Mouse (Mus musculus) brain, embryonic 14.5 days (tissue): ENCODE results near the gene Micu2. TPM values are rescaled to one million over a fixed set of nuclear protein-coding genes. Genes with fewer than 3 reads are reported as not detected.

Experiments used
- DNase-seq: peaks from one replicate; pipeline ENCODE4 v3.0.0-alpha.2; 2011; ENCODE audit warnings: low read depth
- CTCF ChIP-seq: fragments of 200-500 bp; IDR thresholded peaks from 2 replicates; pipeline ENCODE4 v1.5.1; 2012; ENCODE audit warnings: inconsistent platforms, mild to moderate bottlenecking, moderate library complexity, borderline replicate concordance; ENCODE audit not compliant: insufficient read depth, insufficient read length; ENCODE audit errors: extremely low read depth
- POLR2A ChIP-seq: fragments of 200-500 bp; IDR thresholded peaks from 2 replicates; pipeline ENCODE4 v1.6.1; 2012; ENCODE audit warnings: mild to moderate bottlenecking, inconsistent platforms, borderline replicate concordance; ENCODE audit not compliant: poor library complexity, insufficient read depth, insufficient read length, severe bottlenecking; ENCODE audit errors: extremely low read depth
- polyA plus RNA-seq: library from polyadenylated mRNA; depleted of rRNA; stranded (reverse); fragments of >200 nt; gene quantifications from 2 replicates; pipeline ENCODE4 v1.2.3, GENCODE M21; 2012; rRNA removed

Micu2 gene
- polyA plus RNA-seq, 1 experiment: 39.9 TPM

DNA sequence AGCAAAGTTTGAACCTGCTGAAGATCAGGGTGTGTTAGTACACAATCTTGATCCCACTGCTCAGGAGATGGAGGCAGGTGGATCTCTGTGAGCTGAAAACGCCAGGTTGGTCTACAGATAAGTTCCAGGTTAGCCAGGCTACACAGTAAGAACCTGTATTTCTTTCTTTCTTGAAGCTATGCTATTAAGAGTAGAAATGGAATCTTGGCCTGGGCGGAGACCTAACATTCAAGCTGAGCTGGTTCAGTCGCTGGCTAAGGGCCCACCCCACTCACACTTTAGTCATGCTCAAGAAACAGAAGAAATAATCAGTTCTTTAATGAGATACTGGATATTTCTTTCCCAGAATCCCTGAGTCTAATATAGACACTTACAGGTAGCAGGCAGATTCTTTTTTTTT, 115.7 kb downstream of the Micu2 start:
- DNase-seq: no peak
- TF ChIP-seq CTCF (no peak), POLR2A (no peak)

DNA sequence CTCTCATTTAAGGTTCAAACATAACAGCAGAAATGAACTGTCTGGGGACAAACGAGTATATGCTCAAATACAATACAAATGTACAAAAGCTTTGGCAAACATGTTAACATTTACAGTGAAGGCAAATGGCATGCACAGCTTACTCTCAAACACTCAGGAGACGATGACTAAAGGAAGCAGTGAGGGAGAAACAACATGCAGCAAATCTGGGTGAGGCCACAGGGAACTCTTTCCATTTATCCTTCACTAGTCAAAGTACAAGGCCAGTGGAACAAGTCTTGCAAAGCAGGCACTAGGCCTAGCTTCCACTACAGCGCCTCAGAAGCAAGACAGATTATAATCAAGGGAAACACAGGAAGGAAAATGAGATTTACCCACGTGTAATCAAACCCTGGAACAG, 116.3 kb downstream of the Micu2 start:
- TF ChIP-seq POLR2A: no peak
- no peak for DNase-seq

GRCm38 (mm10) chr14:57881793-57882192, 117.3 kb downstream of the Micu2 start:
- DNase-seq: peak; percentile 15

GRCm38 (mm10) chr14:57881074-57881473, 118.0 kb downstream of the Micu2 start:
- TF ChIP-seq POLR2A: no peak
- no peak for TF ChIP-seq CTCF
- no peak for DNase-seq

More at GRCm38 (mm10) chr14:57881793-57882192, 117.3 kb downstream of the Micu2 start:
- TF ChIP-seq POLR2A (no peak), CTCF (no peak)

DNA sequence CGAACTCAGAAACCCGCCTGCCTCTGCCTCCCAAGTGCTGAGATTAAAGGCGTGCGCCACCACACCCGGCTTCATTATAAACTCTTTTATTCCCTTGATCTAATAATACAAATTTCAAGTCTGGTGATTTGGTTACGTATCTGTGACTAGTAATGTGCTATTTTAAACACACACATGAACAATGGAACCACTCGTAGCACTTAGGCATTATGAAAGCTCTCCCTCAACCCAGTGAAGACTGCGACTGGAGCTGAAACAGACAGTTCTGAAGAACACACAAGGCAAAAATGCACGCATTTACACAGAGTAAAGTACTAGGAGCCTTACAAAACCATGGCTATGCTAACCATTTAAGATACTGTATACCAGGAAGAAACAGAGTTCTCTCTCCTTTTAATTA, 121.1 kb downstream of the Micu2 start:
- no peak for DNase-seq
- TF ChIP-seq POLR2A: no peak
- TF ChIP-seq CTCF: no peak

- no peak for DNase-seq
- TF ChIP-seq POLR2A (no peak), CTCF (no peak)
Measured at GRCm38 (mm10) chr14:57866676-57867276, 132.3 kb downstream of the Micu2 start.

Other genes starting within 250 kb of the Micu2 start
- gene Lats2, start 240.9 kb downstream of the Micu2 start, polyA plus RNA-seq: 9.9 and 14.0 TPM in 2 replicates
- gene Sap18, start 201.1 kb downstream of the Micu2 start, polyA plus RNA-seq: 21.4 and 27.1 TPM in 2 replicates
- gene Ska3, start 173.1 kb downstream of the Micu2 start, polyA plus RNA-seq: 6.2 and 7.3 TPM in 2 replicates
- gene Mrpl57, start 173.0 kb downstream of the Micu2 start, polyA plus RNA-seq: 68.6 and 99.8 TPM in 2 replicates
- 24.8 and 26.4 TPM in 2 replicates for gene Zdhhc20, start 109.0 kb downstream of the Micu2 start, polyA plus RNA-seq
- gene Fgf9, start 71.3 kb upstream of the Micu2 start, polyA plus RNA-seq: 4.3 and 7.8 TPM in 2 replicates